Mouse (Mus musculus): ENCODE measurements at regions not wholly inside any gene's neighbourhood (a gene's known extent, or its start where the extent isn't known, plus 50 kb on each side); places are given as distances from the start of the nearest gene placed in this dataset.
A peak's percentile ranks its signal among the peaks of the same experiment; 100 is the strongest.

DNA sequence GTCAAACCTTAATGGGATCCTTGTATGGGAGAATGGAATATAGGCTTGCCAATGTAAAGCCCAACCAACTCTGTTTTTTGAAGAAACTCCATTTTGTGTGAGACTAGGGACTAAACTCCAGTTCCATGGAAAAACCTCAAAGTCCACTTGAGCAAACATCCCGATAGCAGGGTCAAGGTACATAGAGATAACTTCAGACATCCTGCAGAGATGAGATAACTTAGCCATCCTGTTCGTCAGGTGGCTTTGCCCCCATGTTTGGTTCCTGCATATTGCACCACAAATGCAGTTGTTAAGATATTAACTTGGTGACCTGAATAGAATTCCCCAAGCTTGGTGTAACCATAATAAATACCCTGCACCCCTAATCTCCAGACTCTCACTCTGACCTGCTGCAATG, 154.5 kb upstream of the Dab2 start:
- no peak for DNase-seq (ENCODE audit: low read depth, low spot score)

DNA sequence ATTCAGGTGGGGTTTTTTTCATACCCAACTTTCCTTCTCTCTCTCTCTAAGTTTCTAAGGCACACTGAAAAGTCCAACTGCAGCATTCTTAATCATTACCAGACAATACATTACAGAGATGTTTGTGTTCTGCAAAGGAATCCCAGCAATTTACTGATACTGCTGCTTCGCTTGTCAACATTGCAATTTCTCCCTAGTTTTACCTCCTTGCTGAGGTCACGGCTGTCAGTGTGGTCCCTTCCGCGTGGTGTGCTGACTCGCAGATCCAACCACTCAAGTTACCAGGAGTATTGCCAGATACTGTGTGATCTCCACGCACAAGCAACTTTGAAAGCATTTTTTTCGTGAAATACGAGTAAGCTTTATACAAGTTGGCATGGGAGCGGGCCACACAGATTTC, 144.9 kb upstream of the Dab2 start:
- DNase-seq (ENCODE audit: low read depth, low spot score) = no peak

DNA sequence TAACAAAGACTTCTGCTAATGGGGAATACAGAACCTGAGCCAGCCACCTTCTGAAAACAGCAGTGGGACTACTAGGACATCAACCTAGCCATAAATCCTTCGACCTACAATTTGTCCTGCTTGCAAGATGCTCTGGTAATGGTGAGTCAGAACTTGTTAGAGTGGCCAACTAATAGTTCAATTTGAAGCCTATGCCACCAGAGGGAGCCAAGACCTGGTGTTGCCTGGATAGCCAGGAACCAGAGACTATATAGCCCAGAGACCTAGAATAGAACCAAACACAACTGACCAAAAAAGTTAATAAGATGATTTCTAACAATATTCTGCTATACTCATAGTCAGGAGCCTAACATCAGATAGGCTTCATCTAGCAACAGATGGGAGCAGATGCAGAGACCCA, 119.3 kb upstream of the Dab2 start:
- no peak for DNase-seq (ENCODE audit: low read depth, low spot score)

DNA sequence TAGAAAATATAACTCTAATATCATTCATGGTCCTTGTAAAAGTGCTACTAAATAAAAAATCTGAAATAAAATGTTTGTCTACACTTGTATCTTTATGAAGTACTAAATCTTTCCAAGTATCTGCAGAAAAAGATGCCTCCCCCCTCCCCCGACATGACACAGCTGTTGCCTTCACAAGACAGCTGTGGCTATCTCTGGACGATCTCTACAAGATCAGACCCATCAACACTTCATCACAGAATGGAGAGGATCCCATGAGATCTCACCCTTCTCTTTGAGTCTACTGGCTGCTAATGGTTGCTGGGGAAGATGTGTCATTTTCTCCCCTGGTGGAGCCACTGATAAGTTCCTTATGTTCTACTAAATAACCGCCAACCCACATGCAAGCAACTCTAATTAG, 116.0 kb upstream of the Dab2 start:
- no peak for DNase-seq (ENCODE audit: low read depth, low spot score)

DNA sequence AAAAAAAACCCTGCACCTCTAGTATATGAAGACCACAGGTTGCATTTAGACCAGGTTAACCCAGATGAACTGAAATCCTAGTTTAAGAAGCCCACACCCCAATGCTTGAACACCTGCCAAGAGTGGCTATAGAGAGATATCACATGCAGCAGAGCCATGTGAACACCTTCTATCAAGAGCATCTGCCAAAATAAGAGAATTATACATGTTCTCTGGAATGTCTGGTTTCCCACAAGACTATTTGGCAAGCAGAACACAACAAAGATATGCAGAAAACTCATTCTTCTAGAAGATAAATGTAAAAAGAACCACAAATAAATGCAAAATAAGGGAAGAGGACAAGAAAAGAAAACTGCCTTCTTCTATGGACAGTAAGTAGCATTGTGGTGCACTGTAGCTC, 107.7 kb upstream of the Dab2 start:
- no peak for DNase-seq (ENCODE audit: low read depth, low spot score)

DNA sequence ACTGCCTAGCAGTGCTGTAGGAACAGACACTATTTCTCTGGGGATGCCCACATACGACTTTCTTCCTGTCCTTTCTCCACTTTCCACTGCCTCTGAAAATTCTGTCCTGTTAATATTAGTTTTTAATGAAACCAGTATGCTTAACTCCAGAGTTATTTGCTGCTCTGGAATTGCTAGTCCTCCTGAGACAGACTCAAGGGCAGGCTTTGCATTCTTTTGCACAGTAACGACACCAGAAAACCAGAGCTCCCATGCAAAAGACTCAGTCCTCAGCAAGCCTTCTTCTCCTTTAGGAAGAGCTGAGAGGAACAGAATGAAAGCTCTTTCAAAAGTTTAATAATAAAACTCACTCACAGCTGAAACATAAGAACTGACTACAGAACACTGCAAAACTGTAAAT, 92.3 kb upstream of the Dab2 start:
- DNase-seq (ENCODE audit: low read depth, low spot score) = no peak

DNA sequence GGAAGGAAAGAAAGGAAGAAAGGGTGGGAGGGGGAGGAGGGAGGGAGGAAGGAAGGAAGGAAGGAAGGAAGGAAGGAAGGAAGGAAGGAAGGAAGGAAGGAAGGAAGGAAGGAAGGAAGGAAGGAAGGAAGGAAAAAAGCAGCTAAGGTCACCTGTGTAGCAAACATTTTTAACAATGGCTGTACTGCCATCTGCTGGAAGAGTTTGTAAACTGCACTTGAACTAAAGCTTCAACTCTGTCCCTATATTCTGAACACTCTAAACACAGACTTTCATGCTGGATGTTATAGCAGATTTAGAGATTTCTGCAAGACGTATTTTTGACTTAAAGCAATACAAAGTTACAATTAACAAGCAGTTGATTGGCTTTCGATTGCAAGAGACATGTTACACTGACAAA, 90.3 kb upstream of the Dab2 start:
- DNase-seq (ENCODE audit: low read depth, low spot score) = peak; percentile 55

DNA sequence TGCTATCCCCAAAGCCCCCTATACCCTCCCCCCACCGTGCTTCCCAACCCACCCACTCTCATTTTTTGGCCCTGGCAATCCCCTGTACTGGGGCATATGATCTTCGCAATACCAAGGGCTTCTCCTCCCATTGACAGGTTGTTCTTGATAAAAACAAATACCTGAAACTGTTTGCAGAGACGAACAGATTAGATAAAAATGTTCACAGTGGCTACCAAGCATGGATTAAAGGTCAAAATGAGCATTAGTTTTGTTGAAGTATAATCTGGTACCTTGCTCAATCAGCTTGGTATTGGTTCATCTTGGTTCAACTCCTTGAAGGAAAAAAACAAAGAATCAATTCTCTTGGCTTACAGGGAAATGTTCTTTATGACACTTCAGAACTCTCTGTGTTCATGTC, 81.5 kb upstream of the Dab2 start:
- DNase-seq (ENCODE audit: low read depth, low spot score) = no peak

DNA sequence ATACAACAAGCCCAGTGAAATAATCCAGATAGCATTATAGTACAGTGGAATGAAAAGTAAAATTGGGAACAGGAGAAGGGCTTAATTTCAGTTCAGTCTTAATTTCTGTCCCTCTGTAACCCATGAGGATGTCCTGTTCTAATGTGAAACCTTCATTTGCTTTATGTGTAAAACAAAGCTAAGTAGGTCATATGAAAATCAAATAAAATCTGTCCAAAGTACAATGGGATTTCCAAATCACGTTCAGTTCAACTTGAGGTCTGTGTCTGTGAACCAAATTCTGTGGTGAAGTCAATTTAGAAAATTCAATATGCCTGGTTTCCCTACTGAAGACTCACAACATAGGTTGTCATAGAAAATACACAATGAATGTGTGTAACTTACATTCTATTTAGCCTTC, 74.4 kb upstream of the Dab2 start:
- DNase-seq (ENCODE audit: low read depth, low spot score) = no peak

DNA sequence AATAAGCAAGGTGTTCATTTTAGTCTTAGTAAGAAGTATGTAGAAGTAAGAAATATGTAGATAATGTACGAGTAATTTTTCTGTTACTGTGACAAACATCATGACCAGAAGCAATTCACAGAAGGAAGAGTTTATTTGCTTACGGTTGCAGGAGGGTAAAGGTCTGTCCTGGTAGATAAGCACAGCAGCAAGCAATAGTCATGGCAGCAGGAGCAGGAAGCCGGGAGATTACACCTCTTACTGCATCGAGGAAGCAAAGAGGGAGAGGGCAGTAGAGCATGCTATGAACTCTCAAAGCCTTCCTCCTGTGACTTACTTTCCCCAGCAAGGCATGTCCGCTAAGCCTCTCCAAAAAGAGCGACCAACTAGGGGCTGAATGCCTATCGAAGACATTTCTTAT, 69.0 kb upstream of the Dab2 start:
- DNase-seq (ENCODE audit: low read depth, low spot score) = no peak

DNA sequence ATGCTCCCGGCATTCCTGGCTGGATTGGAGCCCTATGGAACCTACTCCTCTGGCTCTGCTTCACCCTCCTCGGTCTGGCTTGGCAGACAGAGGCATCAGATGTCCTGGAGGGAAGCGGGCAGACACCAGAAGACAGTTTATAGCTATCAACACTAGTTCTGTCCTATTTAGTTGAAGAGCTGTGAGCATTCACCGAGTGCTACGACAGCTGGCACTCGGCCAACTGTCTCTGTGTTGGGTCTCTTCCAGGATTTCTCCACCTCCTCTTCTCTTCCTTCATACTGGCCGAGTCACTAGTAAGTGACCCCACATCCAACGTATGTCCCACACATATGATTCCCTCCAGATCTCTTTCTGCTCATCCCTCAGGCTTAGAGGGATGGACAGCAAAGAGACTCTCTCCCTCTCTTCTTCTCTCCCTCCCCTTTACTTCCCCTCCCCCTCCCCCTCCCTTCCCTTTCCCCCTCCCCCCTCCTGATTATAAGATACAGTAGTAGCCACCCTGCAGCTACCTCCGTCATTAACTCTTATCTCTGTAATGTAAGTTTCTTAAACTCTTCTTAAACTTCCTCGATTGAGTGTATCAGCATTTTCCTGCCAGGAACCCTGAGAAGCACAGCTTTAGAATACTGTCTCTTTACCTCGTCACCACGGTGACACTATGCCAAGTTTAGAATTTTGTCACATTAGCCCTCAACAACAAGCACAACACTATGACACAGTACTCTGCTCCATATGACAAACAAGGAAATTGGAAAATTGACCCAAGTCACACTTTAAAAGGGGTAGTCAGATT, 68.1 kb upstream of the Dab2 start:
- DNase-seq (ENCODE audit: low read depth, low spot score) = peak; percentile 9

DNA sequence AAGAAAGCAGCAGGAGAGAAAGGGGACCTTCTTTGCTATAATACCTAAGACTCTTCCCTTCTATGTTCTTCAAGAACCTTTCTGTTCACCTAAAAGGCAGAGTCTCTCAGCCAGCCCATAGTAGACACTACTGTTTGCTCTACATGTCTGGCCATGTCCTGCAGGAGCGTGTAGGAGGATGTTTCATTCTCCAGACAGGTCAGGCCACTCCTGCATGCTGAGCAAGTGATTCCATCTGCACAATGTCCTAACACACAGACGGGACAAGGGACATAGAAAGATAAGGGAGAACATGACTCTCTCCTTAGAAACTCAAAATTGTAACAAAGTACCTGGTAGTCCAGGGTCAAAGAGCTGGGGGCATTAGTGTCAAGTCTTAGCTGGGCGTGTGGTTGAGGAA, 66.0 kb upstream of the Dab2 start:
- no peak for DNase-seq (ENCODE audit: low read depth, low spot score)

DNA sequence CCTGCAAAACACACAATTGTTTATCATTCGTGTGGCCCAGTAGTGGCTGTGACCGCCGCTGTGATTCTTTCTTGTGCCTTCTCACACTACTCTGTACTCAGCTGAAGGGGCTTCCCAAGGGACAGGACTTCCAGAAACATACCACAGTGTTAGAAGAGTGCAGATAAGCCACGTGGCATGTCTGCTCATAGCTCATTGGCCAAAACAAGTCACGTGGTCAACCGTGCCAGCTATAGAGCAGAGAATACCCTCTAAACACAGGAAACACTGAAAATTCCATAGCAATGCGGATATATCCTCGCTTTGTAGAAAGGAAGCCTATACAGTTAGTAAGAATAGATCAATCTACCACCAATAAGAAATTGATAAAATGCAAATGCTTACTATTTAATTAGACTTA, 63.0 kb upstream of the Dab2 start:
- DNase-seq (ENCODE audit: low read depth, low spot score) = no peak

DNA sequence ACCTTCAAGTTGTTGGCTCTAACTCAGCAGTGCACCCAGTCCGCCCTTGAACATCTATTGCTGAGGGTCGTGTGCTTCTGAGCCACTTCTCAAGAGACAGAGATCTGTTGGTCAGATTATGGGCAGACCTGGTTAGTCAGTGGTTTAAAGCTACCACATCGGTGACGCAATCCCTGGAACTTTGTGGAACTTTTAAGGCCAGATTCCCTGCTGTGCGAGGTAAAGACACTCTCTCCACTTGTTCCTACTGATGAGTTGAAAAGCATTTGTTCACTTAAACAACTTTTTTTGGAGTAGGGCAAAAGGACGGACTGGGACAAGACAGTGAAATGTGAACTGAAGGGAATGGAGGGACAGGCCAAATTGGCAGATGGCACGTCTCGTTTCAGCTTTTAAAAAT, 61.9 kb upstream of the Dab2 start:
- no peak for DNase-seq (ENCODE audit: low read depth, low spot score)

DNA sequence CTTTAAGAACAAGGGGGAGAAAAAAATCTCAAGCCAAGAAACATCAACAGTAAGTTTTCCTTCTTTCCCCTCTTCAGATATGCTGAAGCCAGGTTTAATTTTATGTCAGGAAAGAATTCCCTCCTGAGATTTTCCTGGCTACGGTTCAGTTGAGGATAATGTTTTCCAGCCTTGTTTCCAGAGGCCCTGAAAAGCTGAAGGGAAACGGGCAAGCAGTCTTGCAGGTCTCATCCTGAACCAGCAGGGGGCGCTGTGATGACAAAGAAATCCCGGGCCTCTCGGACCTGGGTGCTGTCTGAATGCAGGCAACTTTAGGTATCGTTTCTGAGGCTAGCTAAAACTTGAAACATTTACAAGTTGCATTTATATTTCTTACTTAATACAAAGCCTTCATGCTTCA, 61.5 kb upstream of the Dab2 start:
- peak; percentile 74 for DNase-seq (ENCODE audit: low read depth, low spot score)

DNA sequence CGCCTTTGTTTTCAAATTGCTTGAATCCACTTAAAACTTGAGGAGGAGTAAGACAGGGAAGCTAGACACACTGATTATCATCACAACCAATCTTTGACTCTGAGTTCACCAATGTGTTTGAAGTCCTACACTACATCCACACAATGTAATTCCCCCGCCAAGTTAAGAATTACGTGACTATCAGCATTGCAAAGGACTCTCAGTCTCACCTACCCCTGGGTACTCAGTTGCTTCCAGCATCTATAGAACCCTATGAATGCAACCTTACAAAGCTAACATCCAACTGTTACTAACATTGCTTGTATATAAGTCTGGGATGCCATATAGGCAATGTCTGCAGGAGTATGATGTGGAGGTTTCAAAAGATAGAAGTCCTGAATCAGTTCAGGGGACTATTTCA, 60.8 kb upstream of the Dab2 start:
- no peak for DNase-seq (ENCODE audit: low read depth, low spot score)

DNA sequence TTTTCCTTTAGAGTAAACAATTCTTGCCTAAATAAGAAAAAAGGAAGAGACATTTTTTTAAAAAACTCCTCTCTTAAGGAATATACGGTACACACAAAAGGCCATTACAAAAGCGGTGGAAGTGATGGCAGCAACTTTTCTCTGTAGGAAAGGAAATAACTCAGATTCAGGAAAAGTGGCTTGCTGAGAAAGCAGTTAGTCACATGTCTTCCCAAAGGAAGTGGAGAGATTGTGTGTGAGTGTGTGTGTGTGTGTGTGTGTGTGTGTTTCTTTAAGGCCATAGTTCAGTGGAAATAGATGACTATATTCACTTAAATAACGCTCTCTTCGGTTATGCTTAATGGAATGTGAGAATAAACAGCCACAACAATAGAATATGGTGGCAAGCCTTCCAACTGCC, 57.5 kb upstream of the Dab2 start:
- no peak for DNase-seq (ENCODE audit: low read depth, low spot score)

DNA sequence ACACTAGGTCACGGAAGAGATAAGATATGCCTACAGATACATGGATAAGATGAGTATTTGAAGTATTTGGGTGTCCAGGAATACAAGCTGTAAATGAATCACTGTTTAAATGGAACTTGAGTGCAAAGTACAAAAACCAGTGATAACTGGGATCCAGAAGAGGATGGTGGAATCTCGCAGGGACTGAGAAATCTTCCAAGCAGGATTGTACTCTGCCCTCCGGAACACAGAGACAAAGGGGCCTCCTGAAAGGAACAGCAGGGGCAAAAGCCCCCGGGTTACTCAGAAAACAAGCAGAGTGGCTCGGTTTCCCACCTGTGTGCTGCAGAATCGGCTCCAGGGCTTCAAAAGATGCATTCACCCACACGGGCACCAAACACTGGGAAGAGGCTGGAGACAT, 55.2 kb upstream of the Dab2 start:
- no peak for DNase-seq (ENCODE audit: low read depth, low spot score)

DNA sequence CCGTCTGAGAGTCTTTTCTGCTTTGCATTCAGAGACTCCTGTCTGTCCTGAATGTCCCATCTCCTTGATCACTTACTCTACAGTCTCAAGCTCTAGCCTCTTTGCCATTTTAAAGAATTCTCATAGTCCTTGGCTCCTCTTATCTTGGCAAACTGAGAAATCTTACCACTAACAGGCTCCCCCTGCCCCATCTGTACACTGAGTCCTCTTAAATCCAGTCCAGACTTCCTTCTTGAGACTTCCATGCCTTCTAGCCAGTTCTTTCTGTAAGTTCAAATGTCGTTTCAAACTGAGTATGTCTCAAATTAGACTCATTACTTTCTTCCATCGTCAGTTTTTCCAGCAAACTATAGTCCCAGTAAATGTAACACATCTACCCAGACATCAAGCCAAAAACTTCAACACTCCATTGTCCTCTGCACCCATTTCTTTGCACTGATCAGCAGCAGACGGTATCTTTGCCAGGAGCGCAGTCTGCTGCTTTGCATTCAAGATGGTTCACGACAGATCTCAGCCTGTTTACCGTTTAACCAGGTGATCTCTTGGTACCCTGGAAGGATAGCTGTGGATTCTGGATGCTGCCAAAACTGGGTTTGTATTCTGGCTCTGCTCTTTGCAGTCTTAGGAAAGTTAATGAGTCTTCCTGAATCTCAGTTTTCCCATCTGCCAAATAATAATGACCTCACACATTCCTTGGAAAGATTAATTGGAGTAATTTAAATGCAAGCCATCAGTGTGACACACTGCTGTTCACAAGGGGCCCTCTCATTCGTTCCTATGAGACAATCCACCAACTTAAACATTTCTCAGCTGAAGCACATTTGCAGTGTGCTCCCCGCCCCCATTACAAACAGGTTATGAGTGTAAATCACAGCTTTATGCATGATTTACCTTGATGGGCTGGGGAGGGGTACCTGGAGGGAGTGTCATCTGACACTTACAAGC, 53.4 kb upstream of the Dab2 start:
- DNase-seq (ENCODE audit: low read depth, low spot score) = no peak

DNA sequence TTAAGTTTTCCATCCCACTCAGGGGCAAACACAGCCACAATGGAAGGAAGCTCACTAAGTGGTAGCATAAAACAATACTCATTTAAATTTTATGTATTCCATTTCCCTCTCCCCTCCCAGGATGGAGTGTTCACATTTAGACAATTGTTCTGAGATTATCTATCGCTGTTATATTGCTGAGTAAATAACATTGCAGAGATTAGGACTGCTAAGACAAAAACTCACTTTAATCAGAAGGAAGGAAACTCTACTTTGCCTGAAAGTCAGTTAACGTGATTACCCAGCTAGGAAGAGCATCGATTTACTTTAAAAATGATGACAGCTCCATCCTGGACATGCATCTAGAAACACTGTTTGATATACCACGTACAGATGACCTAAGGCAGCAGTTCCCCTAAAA, 51.1 kb upstream of the Dab2 start:
- no peak for DNase-seq (ENCODE audit: low read depth, low spot score)

All from brain, adult 2 months (tissue).